Comparison of ENCODE assay signal across 8 mouse cellular contexts in genomic region chr5:139736504-139736940, GRCm38 (mm10). TPM values are rescaled to one million over a fixed set of nuclear protein-coding genes. Genes with fewer than 3 reads are reported as not detected.
DNase-seq lines count a peak whose midpoint lies in the region; ATAC-seq and TF ChIP-seq lines count a peak whose summit lies in the region.

No protein-coding gene starts in this region.

- 0 out of 2 replicates have a peak, but pooled peaks have one; percentile 25 for TF ChIP-seq EP300 in lung, postnatal 0 days (IDR thresholded peaks at IDR 0.05)

- 10% methylated on average over 10 of the region's 10 CpGs for whole genome bisulfite sequencing in lung, postnatal 0 days
- WGBS in forebrain, embryonic 13.5 days: 10% methylated on average over 10 of the region's 10 CpGs
- WGBS in limb, embryonic 13.5 days: 11% methylated on average over 10 of the region's 10 CpGs
- 8% methylated on average over 10 of the region's 10 CpGs for WGBS in small intestine, adult 2 months

- H3K27ac ChIP-seq in lung, postnatal 0 days (ENCODE audit: low read length): peak overlapping the region; percentile 45; the same call in 1 of the 2 replicates
- peak overlapping the region; percentile 44; the same call in 1 of the 2 replicates for H3K27ac ChIP-seq in forebrain, embryonic 13.5 days
- H3K27ac ChIP-seq in limb, embryonic 13.5 days: peak overlapping the region; percentile 6; the same call in 1 of the 2 replicates
- H3K27ac ChIP-seq in small intestine, adult 2 months (ENCODE audit: insufficient read depth, low read depth, low read length): peak overlapping the region; percentile 100

- TF ChIP-seq POLR2A in small intestine, adult 2 months (IDR thresholded peaks at IDR 0.05; ENCODE audit: low read depth, low read length): no peak; the same call in 1 of the 2 replicates

- DNase-seq in lung, postnatal 0 days (ENCODE audit: low spot score): no peak
- no peak for DNase-seq in lung, postnatal 14 days
- DNase-seq in adrenal gland, postnatal 25 days: no peak
- no peak for DNase-seq in thymus, postnatal 25 days

- H3K4me2 ChIP-seq in lung, postnatal 0 days (replicated peaks; ENCODE audit: low read depth, low read length): peak overlapping the region; percentile 98; the same call in 1 of the 2 replicates
- H3K4me2 ChIP-seq in forebrain, embryonic 13.5 days: peak overlapping the region; percentile 79
- H3K4me2 ChIP-seq in limb, embryonic 13.5 days (replicated peaks): peak overlapping the region; percentile 98

- peak overlapping the region; percentile 50; the same call in 1 of the 2 replicates for H3K4me3 ChIP-seq in lung, postnatal 0 days (ENCODE audit: low read depth, low read length)
- H3K4me3 ChIP-seq in forebrain, embryonic 13.5 days: peak overlapping the region; percentile 47
- H3K4me3 ChIP-seq in limb, embryonic 13.5 days: peak overlapping the region; percentile 57
- no peak overlapping the region for H3K4me3 ChIP-seq in small intestine, adult 2 months (ENCODE audit: low read depth, low read length)

- H3K9ac ChIP-seq in lung, postnatal 0 days (replicated peaks; ENCODE audit: low read depth): no peak overlapping the region
- H3K9ac ChIP-seq in forebrain, embryonic 13.5 days: no peak overlapping the region
- no peak overlapping the region for H3K9ac ChIP-seq in limb, embryonic 13.5 days

- ATAC-seq in lung, postnatal 0 days: peak; percentile 15
- peak; percentile 64 for ATAC-seq in forebrain, embryonic 13.5 days
- peak; percentile 48; the same call in 1 of the 2 replicates for ATAC-seq in limb, embryonic 13.5 days (ENCODE audit: low FRiP score, low read depth)
- no peak for ATAC-seq in cerebellum, adult (ENCODE audit: insufficient number of reproducible peaks, low FRiP score, low TSS enrichment)

- no peaks in the 10 kb centered on the region for H3K27me3 ChIP-seq in lung, postnatal 0 days (replicated peaks; ENCODE audit: insufficient read depth, low read length)
- peaks cover 30% of the 10 kb centered on the region for H3K27me3 ChIP-seq in forebrain, embryonic 13.5 days
- H3K27me3 ChIP-seq in limb, embryonic 13.5 days: no peaks in the 10 kb centered on the region
- no peaks in the 10 kb centered on the region for H3K27me3 ChIP-seq in small intestine, adult 2 months (ENCODE audit: control insufficient read depth, insufficient read depth, low read length)

- no peaks in the 10 kb centered on the region for H3K36me3 ChIP-seq in lung, postnatal 0 days (ENCODE audit: insufficient read depth, low read length)
- no peaks in the 10 kb centered on the region for H3K36me3 ChIP-seq in forebrain, embryonic 13.5 days (ENCODE audit: poor library complexity, severe bottlenecking)
- no peaks in the 10 kb centered on the region for H3K36me3 ChIP-seq in limb, embryonic 13.5 days
- no peaks in the 10 kb centered on the region for H3K36me3 ChIP-seq in small intestine, adult 2 months (ENCODE audit: control insufficient read depth, insufficient read depth, low read length)

- TF ChIP-seq CTCF in lung, postnatal 0 days (IDR thresholded peaks at IDR 0.05): no peak
- TF ChIP-seq CTCF in small intestine, adult 2 months (IDR thresholded peaks at IDR 0.05; ENCODE audit: extremely low read depth, insufficient read length, insufficient replicate concordance, low read depth, low read length): no peak

- no peaks in the 10 kb centered on the region for H3K9me3 ChIP-seq in lung, postnatal 0 days (ENCODE audit: low read length)
- H3K9me3 ChIP-seq in forebrain, embryonic 13.5 days (replicated peaks): no peaks in the 10 kb centered on the region
- H3K9me3 ChIP-seq in limb, embryonic 13.5 days: no peaks in the 10 kb centered on the region

- peaks cover 27% of the 10 kb centered on the region for H3K4me1 ChIP-seq in lung, postnatal 0 days (ENCODE audit: insufficient read depth, low read depth, low read length)
- H3K4me1 ChIP-seq in forebrain, embryonic 13.5 days: peaks cover 22% of the 10 kb centered on the region
- H3K4me1 ChIP-seq in limb, embryonic 13.5 days: peaks cover 45% of the 10 kb centered on the region
- H3K4me1 ChIP-seq in small intestine, adult 2 months (ENCODE audit: control insufficient read depth, insufficient read depth, insufficient read length, low read length): peaks cover 44% of the 10 kb centered on the region

RNA-seq across cellular contexts. Expression of gene Micall2, which starts 0.4 kb away (rescaled TPM):
- 2.7 and 3.7 TPM in 2 replicates for polyA plus RNA-seq in lung, postnatal 0 days (2015; fragmentation: Nextera tagmentation; extraction: Ambion mirVana)
- polyA plus RNA-seq in forebrain, embryonic 13.5 days (2015; fragmentation: Nextera tagmentation; extraction: Ambion mirVana): 3.2 and 4.5 TPM in 2 replicates
- polyA plus RNA-seq in limb, embryonic 13.5 days (2015; fragmentation: Nextera tagmentation; extraction: Ambion mirVana): 5.4 and 5.9 TPM in 2 replicates
- polyA plus RNA-seq in small intestine, adult 2 months (2012; rRNA removed): 10.5 and 16.9 TPM in 2 replicates
- total RNA-seq in adrenal gland, postnatal 25 days (2021): 12.8 and 13.1 TPM in 2 replicates

RNA-seq across cellular contexts. Expression of gene Ints1, which starts 39.0 kb away (rescaled TPM):
- 8.6 TPM in 2 replicates for polyA plus RNA-seq in lung, postnatal 0 days (2015; fragmentation: Nextera tagmentation; extraction: Ambion mirVana)
- polyA plus RNA-seq in forebrain, embryonic 13.5 days (2015; fragmentation: Nextera tagmentation; extraction: Ambion mirVana): 23.5 and 27.6 TPM in 2 replicates
- 25.2 and 29.2 TPM in 2 replicates for polyA plus RNA-seq in limb, embryonic 13.5 days (2015; fragmentation: Nextera tagmentation; extraction: Ambion mirVana)
- polyA plus RNA-seq in small intestine, adult 2 months (2012; rRNA removed): 46.9 and 86.6 TPM in 2 replicates
- 61.3 and 61.9 TPM in 2 replicates for total RNA-seq in adrenal gland, postnatal 25 days (2021)

RNA-seq across cellular contexts. Expression of gene Mafk, which starts 54.8 kb away (rescaled TPM):
- polyA plus RNA-seq in lung, postnatal 0 days (2015; fragmentation: Nextera tagmentation; extraction: Ambion mirVana): 38.5 and 38.9 TPM in 2 replicates
- polyA plus RNA-seq in forebrain, embryonic 13.5 days (2015; fragmentation: Nextera tagmentation; extraction: Ambion mirVana): 14.0 and 14.3 TPM in 2 replicates
- 7.3 and 8.6 TPM in 2 replicates for polyA plus RNA-seq in limb, embryonic 13.5 days (2015; fragmentation: Nextera tagmentation; extraction: Ambion mirVana)
- 27.1 and 70.9 TPM in 2 replicates for polyA plus RNA-seq in small intestine, adult 2 months (2012; rRNA removed)
- total RNA-seq in adrenal gland, postnatal 25 days (2021): 29.6 and 30.6 TPM in 2 replicates

Comparison
In these comparisons a context has a peak if more than half of its experiments do, and no peak if none do; other contexts are left out.
1. H3K27ac ChIP-seq: peak in every context shown above with its lines; median percentile 100 in small intestine, adult 2 months; 45 in lung, postnatal 0 days; 44 in forebrain, embryonic 13.5 days; 6 in limb, embryonic 13.5 days.